Mouse (Mus musculus) thymus, postnatal 36 days (tissue): ENCODE measurements around the gene A930033H14Rik.
A peak's percentile ranks its signal among the peaks of the same experiment; 100 is the strongest.

Experiments
- DNase-seq, 2 experiments: peaks; one replicate each; pipeline ENCODE4 v3.0.0; 2022; ENCODE audit warnings: mixed read lengths in 2 of 2

A930033H14Rik gene

DNA sequence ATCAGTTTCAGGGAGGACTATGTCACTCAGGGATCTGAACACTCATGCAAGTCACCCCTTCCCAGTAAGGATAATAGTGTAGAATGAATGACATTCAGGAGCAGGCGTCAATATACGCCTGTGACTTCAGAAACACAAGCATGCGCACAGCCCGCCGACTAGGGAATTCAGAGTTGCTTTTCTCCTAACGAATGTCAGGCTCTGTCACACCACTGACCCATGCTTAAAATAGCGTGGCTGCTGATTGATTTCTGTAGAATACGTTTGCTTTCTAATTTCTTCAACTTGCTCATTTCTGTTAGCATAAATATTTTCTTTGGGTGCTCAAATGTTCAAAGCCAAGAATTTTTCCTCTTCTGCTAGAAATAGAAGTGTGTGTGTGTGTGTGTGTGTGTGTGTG, 13.1 kb upstream of the A930033H14Rik start:
- DNase-seq, result no peak

- no peak for DNase-seq
These were observed 12.6 kb upstream of the A930033H14Rik start for GRCm38 (mm10) chr10:69225471-69225870.

GRCm38 (mm10) chr10:69224276-69224675, 11.4 kb upstream of the A930033H14Rik start:
- no peak for DNase-seq

GRCm38 (mm10) chr10:69223232-69223631, 10.3 kb upstream of the A930033H14Rik start:
- DNase-seq, result no peak

DNA sequence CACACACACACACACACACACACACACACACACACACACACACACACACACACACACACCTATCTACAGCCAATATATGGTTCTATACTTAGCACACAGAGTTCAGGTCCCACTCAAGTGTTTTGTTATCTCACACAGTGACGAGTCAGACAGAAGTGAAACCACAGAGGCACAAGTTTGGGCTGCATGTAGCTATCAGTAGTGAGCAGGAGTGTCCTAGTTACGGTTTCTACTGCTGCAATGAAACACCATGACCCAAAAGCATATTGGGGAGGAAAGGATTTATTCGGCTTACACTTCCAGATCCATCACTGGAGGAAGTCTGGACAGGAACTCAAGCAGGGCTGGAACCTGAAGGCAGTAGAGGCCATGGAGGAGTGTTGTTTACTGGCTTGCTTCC, 9.1 kb upstream of the A930033H14Rik start:
- no peak for DNase-seq

DNA sequence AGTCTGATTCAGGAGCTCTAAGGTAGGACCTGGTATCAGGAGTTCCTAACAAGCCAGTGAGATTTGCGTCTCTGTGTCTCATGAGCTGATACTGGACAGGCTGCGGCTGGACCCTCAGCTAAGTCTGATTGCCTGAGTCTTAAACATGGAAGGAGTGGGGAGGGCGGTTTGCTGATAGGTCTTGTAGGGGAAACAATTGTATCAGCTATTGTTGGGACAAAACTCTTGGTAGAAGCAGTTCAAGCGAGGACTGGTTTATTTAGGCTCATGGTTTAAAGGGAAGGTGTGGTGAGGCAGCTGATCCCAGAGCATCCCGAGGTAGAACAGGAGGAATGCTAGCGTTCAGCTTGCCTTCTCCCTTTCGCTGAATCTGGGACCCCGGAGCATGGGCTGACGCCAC, 8.2 kb upstream of the A930033H14Rik start:
- no peak for DNase-seq

DNA sequence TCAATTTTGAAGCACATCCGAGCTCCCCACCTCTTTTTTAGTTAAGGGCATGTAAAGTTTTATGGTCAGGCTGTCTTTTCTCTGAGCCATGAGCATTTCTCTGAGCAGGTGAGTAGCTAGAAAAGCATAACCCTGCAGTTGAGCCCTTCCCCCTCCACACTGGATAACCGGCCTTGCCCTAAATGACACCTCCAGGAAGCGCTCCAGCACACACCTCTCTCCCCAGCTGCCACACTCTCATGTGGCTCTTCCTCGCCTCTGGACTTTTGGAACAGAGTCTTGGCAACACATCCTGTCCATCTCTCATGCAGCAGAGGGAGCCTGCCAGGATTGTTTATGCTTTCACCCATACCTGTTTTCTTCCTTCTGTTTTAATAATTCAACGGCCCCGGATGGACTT, 7.4 kb upstream of the A930033H14Rik start:
- DNase-seq, result no peak

DNA sequence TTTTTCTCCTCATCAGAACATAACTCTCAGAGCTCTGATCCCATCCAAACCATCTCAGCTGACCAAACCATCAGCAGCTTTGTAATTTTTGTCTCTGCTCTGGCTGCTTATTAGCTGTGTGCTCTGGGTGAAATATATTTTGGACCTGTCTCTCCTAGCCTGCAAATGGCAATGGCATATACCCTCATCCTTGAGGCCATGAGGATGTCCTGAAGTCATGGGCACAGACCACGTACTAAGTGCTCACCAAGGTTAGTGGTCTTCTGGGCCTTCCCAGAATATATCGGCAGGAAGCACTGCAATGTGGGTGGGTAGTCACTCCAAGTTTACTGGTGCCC, 6.4 kb upstream of the A930033H14Rik start:
- DNase-seq, result no peak

DNA sequence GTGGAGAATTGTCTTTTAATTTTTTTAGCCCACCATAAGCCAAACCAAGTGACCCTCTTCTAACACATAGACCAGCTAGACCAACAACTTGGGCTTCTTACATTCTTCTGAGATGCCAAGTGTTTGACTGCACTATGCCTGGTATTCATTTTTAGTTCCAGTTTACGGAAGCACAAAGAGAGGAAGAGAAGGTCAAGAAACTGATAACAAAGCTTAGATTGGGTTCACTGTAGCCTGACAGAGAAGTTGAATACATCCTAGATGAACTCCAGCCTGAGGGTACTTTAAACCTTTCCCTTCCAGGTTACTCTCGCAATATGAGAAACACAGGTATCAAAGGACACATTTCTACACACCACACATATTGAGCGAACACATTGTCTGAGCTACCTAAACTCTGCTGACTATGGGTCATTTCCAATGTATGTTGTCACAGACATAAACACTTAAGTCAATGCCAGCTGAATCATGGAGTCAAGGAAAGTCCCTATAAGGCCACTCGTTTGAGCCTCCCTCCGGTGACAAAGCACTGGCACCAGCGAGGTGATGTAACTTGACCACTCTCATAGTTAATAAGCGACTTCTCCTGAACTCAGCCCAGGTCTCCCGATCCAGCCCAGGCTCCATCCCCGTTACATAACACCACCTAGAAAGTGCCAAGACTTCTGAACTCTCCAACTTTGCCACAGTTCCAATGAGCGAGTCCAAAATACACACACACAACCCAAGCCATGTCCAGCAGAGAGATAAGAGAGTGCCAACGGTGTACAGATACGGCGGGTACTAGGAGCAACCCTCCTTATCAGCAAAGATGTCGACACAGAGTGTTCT, 5.8 kb upstream of the A930033H14Rik start:
- no peak for DNase-seq

DNA sequence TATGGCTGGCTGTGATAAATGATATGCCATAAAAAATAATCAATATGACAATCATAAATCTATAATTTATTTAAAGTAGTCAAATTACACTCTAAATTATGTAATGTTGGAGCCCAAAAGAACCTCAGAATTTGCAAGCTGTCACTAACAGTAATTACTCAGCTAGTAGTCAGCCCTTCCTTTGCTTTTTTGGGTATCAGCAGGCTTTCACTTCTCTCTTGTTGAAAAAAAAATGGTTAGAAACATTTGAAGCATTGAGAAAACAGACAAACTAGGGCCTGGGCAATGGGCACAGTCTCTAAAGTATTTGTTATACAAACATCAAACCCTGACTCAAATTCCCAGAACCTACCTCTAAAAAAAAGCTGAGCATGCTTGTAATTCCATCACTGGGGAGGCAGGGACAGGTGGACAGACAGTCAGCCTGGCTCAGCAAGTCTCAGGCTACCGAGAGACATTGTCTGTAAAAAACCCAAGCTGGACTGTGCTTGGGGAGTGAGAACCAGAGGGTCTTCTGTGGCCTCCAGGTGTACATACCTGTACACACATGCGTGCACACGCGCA, 4.3 kb upstream of the A930033H14Rik start:
- no peak for DNase-seq

DNA sequence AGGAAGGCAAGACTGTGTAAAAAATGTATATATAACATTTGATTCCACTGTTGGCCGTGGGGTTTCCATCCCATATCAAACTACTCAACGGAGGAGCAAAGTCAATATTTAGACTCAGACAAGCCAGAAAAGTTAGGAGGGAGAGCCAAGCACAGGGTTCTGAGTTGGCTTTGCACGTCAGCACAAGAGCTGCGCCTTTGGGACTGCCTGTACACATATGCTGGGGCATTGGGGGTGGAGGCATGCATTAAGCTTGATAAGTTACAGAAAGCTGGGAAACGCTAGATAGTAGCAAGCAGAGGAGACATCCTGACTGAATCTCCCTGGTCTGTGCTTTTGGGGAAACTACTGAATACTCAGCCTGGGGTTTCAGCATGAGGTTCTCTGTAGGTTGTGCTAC, 1.1 kb upstream of the A930033H14Rik start:
- no peak for DNase-seq

GRCm38 (mm10) chr10:69213451-69213877, 566 bp upstream of the A930033H14Rik start:
- DNase-seq, result peak in 1 of 2 experiments; percentile 6

- no peak for DNase-seq
These were observed 922 bp downstream of the A930033H14Rik start for GRCm38 (mm10) chr10:69211976-69212375.

DNA sequence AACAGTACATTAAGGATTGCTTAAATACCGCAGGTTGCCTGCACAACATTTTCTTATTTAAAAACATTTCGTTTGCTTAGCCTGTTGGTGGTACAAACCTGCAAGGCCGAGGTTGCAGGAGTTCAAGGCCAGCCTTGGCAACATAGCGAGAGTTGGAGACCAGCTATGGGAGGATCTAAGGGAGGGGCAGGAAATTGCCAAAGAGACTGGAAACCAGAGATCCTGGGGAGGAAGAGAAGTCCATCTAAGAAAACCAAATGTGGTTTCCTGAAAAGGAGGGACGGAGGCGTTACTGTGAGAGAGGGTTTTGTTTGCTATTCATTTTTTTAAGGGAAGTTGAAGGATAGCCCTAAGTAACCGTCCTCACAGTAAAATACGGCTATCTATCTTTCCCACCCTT, 1.3 kb downstream of the A930033H14Rik start:
- no peak for DNase-seq

- no peak for DNase-seq
These were observed 2.2 kb downstream of the A930033H14Rik start for GRCm38 (mm10) chr10:69210659-69211058.

GRCm38 (mm10) chr10:69210006-69210405, 2.9 kb downstream of the A930033H14Rik start:
- no peak for DNase-seq

DNA sequence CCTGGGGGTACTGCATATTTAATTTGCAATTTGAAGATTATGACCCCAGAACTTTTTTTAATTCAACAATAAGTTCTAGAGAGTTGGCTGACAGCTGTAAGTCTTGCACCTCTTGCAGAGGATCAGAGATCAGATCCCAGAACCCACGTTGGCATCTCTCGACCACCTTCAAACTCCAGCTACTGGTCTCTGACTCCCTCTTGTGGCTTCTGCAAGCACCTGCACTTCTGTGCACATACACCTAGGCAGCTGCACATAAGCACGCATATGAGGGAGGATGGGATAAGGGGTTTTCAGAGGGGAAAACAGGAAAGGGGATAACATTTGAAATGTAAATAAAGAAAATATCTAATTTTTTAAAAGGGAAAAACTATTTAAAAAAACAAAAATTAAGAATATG, 4.2 kb downstream of the A930033H14Rik start:
- no peak for DNase-seq

- DNase-seq, result no peak
These were observed 4.8 kb downstream of the A930033H14Rik start for GRCm38 (mm10) chr10:69207981-69208630.

- DNase-seq, result no peak
These were observed 5.4 kb downstream of the A930033H14Rik start for GRCm38 (mm10) chr10:69207481-69207880.

DNA sequence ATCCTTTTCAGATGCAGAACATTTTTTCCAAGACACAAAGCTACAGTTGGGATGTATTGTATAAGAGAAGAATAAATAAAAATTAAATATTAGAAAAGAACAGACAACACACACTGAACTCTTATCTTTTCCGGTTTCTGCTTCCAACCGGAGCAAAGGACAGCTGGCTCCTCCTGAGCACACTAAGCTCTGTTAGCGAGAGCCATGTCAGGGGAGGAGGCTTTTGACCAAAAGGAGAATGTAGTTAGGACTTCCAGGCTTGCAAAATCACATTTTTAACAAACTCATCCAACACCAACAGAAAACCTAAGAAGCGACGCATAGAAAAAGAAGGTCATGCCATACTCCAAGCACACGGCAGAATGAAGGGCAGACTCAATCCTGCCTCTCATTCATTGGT, 6.8 kb downstream of the A930033H14Rik start:
- no peak for DNase-seq

GRCm38 (mm10) chr10:69204677-69205400, 8.1 kb downstream of the A930033H14Rik start:
- DNase-seq, result no peak

DNA sequence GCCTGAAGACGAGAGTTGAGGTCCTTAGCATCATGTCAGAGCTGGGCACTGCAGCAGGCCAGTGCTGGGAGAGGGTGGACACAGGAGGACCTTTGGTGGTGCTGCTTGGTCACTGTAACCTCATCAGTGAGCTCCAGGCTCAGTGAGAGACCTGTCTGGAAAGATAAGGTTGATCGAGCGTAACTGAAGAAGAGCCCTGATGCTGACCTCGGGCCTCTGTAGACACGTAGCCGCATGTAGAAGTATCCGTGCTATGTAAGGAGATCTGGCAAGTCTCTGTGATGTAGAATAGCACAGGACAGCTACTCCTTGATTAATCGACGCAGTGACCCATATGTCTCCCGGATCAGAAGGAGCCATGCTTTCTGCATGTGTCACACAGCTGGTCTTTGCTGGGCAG, 19.2 kb downstream of the A930033H14Rik start:
- DNase-seq, result no peak

DNA sequence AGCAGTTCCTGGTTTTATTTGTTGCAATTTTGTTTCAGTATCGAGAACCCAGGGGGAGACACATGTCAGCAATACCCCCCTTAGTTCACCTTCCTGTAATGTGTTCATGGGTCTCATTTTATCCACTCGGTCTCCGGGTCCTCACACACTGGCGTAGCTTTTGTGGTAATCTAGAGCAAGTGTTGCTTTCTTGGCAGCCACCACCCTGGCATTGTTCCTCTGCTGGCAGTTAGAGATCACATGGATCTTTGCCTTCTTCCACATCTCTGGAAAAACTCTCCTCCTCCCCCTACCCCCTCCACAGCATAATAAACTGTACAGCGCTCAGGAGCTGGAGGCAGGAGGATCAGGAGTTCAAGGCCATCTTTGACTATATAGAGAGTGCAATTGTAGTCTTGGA, 20.6 kb downstream of the A930033H14Rik start:
- no peak for DNase-seq
